Mouse (Mus musculus) lung, postnatal 36 days (tissue): ENCODE results near the gene Retreg3.
"Not testable (repeated sequence)": the region's sequence is repeated elsewhere in the genome, so short reads cannot be mapped to it uniquely, and the experiment has no call there.

ENCODE experiments used
- DNase-seq: peaks from one replicate; pipeline ENCODE4 v3.0.0; 2022; ENCODE audit warnings: mixed read lengths

The Retreg3 gene

GRCm38 (mm10) chr11:101119761-101120544 lies at the start of gene Retreg3, which contains the start of gene Tubg1:
Gene Retreg3 (minus strand): TSS chr11:101119893.
Gene Tubg1 (plus strand): TSS chr11:101119938.
- peak; percentile 98 for DNase-seq

GRCm38 (mm10) chr11:101168301-101168980 lies 48.7 kb upstream of the Retreg3 start:
- DNase-seq, result peak; percentile 40

GRCm38 (mm10) chr11:101167963-101168300 lies 48.2 kb upstream of the Retreg3 start:
- DNase-seq, result no peak

DNA sequence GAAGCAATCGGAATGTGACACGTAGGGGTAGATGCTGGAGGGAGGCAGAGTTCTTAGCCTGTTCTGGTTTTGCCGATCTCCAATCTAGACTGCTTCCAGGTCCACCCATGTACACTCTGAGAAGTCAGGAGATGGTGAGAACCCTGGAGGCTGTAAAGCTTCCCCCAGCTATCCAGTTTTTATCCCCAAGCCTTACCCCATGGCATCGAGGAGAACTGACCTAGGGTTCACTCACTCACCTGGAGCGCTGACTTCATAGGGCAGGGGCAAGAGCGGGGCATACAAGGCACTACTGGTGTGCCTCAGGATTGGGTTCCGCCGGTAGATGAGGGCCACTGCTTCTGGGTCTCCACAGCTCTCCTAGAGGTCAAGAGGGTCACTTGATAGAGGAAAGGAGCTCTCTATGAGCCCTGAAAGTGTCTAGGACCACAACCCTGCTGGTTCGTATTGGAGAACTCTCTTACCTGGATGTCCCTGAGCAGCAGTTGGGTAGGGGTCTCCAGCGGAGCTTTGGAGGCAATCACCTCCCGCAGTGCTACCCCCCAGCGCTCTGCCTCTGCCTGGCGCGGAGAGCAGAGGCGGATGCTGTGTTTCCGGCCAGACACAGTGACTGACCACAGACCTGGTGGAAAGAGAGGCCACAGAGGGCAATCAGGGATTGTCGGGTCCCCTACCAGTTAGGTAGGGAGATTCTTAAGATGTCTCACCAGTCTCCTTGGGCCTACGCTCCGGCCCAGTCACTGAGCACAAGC lies 47.7 kb upstream of the Retreg3 start:
- no peak for DNase-seq

- DNase-seq, result no peak
Observed at GRCm38 (mm10) chr11:101166357-101166756, 46.7 kb upstream of the Retreg3 start.

- peak; percentile 44 for DNase-seq
Observed at GRCm38 (mm10) chr11:101164677-101165580, 45.2 kb upstream of the Retreg3 start.

GRCm38 (mm10) chr11:101164351-101164665 lies 44.6 kb upstream of the Retreg3 start:
- DNase-seq, result no peak

DNA sequence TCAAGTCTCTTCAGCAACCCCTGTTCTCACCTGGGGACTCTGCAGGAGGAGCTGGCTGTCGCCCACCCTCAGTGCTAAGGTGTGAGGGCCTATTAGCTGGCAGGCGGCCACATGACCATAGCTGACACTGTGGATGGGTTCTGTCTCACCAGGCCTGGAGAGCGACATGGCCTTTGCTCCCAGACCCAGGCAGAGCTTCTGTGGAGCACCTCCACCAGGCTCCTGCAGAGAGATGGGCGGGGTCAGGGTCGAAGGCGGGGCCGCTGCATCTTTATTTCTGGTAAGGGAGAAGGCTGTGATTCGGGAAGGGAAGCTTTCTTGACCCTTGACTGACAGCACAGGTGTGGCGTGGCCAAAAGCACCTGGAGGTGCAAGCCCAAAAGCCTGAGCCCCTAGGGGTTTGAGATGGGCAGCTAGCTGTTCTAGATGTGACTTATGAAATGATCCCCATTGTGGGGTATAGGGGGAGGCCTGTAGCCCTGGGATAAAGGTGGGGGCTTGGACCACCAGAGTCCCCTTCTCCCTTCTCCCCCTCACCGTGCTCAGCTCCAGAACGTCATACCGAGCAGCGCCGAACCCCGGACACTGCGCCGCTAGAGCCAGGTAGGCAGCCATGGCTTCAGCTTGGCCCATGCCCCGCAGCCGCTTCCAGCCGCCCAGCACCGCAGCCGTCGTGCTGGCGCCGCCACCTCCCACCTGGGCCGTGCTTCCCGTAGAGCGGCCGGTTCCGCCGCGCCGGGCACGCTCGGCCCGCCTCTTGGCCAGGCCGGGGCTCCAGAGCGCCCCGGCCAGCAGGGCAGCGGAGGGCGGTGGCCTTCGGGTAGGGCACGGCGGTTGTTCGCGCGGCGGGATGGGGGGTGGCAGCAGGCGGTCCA lies 44.0 kb upstream of the Retreg3 start:
- DNase-seq, result no peak

DNA sequence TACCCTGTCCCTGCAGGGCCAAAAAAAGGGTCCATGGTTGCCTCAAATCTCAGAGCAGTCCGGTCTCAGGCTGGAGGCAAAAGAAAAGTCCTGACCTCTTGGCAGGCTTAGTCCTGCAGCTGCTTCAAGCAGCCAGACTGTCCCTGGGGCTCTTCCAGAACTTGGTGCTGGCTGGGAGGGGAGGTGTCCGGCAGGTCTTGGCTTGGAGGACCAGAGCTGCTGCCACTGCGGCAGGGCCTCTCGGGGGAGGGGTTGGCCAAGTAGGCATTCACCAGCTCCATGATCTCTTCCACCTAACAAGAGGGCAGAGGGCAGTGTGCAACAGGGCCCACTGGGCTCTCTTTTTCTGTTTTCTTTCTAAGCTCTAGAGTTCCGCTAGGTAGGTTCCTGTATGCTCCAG lies 43.1 kb upstream of the Retreg3 start:
- peak; percentile 72 for DNase-seq

- DNase-seq, result no peak
Observed at GRCm38 (mm10) chr11:101162301-101162700, 42.6 kb upstream of the Retreg3 start.

GRCm38 (mm10) chr11:101161551-101161950 lies 41.9 kb upstream of the Retreg3 start:
- DNase-seq, result no peak

GRCm38 (mm10) chr11:101160981-101161505 lies 41.4 kb upstream of the Retreg3 start:
- not testable (repeated sequence) for DNase-seq

GRCm38 (mm10) chr11:101160151-101160550 lies 40.5 kb upstream of the Retreg3 start:
- not testable (repeated sequence) for DNase-seq

GRCm38 (mm10) chr11:101155728-101156371 lies 36.2 kb upstream of the Retreg3 start, which contains the start of gene Tubg2:
Gene Tubg2 (plus strand): TSS chr11:101155907.
- DNase-seq, result peak; percentile 62

DNA sequence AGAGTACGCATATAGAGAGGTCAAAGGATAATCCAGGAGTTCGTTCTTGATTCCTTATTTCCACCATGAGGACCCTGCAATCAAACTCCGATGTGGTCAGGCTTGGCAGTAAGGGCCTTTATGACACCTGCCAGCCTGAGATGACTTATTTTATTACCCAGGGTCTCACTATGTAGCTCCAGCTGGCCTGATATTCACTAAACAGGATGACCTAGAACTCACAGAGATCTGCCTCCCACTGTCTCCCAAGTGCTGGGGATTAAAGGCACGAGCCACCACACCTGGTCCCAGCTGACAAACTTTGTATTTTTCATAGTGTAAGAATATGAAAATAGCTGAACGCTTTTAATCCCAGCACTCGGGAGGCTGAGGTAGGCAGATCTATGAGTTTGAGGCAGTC lies 35.5 kb upstream of the Retreg3 start:
- DNase-seq, result no peak

DNA sequence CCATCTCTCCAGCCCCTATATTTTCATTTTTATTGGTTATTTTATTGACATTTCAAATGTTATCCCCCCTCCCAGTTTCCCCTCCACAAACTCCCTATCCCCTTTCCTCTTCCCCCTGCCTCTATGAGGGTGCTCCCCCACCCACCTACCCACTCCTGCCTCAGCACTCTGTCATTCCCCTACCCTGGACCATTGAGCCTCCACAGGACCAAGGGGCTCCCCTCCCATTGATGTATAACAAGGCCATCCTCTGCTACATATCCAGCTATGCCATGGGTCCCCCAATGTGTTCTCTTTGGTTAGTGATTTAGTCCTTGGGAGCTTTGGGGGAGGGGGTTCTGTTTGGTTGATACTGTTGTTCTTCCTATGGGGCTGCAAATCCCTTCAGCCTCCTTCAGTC lies 35.0 kb upstream of the Retreg3 start:
- DNase-seq, result no peak

GRCm38 (mm10) chr11:101152825-101153224 lies 33.1 kb upstream of the Retreg3 start:
- no peak for DNase-seq

DNA sequence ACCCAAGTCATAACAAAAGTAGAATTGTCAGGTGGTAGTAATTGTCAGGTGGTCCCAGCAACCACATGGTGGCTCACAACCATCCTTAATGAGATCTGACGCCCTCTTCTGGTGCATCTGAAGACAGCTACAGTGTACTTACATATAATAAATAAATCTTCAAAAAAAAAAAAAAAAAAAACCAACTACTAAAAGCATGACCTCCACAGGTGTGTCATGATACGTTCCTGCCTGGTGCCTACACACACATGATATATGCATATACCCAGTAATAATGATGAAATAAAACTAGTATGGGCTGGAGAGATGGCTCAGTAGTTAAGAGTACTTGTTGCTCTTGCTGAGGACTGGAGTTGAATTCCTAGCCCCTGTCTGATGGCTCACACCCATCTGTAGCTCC lies 31.4 kb upstream of the Retreg3 start:
- DNase-seq, result no peak

GRCm38 (mm10) chr11:101149178-101150105 lies 29.7 kb upstream of the Retreg3 start:
- DNase-seq, result no peak

DNA sequence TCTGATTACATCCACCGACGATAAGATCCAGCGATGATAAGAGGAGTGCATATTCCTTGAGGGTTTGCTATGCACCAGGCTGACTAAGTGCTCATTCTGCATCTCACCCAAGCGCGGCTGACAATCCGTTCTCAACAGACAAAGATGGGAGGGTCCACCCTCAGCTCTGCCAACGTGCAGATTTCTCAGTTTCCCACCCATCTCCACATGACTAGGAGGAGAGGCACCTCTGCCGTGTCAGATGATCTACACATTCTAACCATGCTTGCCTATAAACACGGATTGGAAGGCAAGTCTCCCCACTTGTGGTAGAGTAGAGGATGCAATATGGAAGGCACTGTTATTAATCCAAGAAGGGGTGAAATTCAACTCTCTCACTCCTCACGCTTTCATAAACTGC lies 29.1 kb upstream of the Retreg3 start:
- DNase-seq, result no peak
